Mouse (Mus musculus): ENCODE results near the gene 4930404N11Rik. TPM values are rescaled to one million over a fixed set of nuclear protein-coding genes. Genes with fewer than 3 reads are reported as not detected.

Gene 4930404N11Rik
- total RNA-seq, 2 experiments from 2014 or later: 1.6 to 1.9 TPM

DNA sequence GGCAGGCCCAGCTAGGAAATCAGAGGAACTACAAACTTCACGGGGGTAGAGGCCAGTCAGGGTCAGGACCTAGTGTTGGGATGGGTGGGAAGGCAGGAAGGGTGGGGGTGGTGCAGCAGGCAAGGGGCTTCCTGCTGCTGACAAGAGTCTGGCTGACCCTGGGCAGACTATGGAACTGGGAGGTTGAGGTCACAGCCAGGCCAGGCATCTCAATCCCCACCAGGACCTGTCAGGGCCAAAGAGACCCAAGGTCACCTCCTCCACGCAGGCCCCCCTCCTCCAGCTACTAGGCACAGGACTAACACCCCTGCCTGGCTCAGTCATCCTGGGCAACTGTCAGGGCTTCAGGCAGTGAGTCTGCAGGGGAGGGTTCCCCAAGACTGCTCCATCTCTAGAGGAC lies 37.7 kb downstream of the 4930404N11Rik start:
- no peak for DNase-seq

DNA sequence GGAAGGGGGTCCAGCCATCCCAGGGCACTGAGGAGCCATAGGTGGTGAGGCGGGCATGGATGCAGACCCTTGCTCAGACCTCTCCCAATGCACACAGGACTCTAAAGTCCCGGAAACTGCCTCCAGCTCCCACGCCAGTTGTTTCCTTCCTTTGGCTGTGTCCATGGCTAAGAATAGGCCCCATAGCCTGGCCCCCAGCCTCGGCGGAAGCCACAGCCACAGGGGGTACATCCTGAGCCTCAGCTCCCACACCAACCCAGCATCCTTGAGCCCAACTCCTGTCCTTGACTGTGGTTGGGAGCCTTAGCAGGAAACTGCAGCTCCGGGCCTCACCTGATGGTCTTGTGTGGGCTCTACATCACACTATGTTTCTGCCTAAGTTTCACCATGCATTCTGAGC lies 38.8 kb downstream of the 4930404N11Rik start:
- no peak for DNase-seq

DNA sequence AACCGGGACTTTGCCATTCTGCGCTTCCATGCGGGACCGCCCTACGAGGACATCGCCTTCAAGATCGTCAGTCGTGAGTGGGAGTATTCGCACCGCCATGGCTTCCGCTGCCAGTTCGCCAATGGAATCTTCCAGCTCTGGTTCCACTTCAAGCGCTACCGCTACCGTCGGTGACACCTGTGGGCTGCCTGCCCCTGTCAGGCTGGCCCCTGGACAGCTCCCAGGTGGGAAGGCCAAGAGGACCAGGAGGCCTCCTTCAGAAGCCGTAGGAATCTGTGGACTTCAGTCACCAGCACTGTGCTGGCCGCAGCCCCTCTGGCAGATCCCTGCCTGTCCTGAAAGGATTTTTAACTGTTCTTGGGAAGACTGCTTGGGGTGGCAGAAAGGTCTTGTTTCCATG lies 39.8 kb downstream of the 4930404N11Rik start:
- no peak for DNase-seq

DNA sequence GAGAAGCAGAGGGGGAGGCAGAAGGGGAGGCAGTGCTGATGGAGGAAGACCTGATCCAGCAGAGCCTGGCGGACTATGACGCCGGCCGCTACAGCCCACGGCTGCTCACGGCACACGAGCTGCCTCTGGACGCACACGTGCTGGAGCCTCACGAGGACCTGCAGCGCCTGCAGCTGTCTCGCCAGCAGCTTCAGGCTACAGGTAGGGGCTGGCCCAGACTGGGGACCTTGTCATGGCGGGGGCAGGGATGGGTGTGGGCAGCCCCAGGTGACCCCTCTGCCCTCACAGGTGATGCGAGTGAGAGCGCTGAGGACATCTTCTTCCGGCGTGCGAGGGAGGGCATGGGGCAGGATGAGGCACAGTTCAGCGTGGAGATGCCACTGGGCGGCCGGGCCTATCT lies 40.4 kb downstream of the 4930404N11Rik start:
- no peak for DNase-seq

DNA sequence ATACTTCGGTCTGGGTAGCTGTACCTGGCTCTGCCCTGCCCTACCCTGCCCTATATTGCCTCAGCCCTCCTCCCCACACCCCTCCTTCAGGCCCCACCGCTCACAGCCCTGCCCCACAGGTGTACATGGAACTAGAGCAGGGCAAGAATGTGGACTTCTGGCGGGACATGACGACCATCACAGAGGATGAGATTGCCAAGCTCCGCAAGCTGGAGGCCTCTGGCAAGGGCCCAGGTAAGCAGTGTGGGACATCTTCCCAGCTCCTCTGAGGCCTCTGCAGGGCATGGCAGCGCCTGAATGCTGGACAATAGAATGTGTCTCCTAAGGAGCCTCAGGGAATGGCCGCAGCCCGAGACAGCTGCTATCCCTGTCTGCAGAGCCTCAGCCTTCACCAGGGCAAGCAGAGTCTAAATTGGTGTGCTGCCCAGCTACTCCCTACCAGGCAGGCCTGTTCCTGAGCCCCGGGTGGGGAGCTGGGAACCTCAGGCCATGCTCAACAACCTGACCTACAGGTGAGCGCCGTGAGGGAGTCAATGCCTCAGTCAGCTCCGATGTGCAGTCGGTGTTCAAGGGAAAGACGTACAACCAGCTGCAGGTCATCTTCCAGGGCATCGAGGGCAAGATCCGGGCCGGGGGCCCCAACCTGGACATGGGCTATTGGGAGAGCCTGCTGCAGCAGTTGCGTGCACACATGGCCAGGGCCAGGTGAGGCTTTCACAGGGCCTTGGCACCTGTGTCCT lies 41.7 kb downstream of the 4930404N11Rik start:
- DNase-seq: no peak

DNA sequence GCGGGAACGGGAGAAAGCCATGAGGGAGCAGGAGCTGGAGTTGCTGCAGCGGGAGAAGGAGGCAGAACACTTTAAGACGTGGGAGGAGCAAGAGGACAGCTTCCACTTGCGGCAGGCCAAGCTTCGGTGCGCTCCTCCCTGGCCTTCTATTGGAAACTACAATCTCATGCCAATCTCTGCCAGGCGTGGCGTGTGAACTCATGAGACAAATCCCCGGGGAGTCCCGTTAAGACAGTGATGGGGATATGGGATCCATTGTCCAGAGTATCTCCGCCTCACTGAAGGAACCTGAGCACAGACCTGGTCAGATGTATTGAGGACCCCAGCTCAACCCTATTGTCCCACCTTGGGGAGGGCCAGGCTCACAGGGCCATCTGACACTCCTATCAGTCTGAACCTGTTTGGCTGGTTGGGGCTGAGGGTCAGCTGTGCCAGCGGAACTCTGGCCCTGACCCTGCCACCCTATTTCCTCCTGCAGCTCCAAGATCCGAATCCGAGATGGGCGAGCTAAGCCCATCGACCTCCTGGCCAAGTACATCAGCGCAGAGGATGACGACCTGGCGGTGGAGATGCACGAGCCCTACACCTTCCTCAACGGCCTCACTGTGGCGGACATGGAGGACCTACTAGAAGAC lies 42.4 kb downstream of the 4930404N11Rik start:
- DNase-seq: no peak

DNA sequence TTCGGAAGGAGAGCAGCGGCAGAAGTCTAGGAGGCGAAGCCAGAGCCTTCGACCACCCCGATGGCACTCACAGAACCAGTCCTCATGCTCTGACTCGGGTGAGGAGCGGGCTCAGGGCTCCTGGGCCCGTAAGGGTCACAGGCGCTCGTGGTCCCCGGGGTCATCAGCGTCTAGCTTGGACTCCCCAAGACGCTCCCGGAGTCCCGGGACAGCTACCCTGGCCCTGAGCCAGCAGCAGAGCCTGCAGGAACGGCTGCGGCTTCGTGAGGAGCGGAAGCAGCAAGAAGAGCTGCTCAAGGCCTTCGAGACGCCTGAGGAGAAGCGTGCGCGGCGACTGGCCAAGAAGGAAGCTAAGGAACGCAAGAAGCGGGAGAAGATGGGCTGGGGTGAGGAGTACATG lies 43.2 kb downstream of the 4930404N11Rik start:
- no peak for DNase-seq

DNA sequence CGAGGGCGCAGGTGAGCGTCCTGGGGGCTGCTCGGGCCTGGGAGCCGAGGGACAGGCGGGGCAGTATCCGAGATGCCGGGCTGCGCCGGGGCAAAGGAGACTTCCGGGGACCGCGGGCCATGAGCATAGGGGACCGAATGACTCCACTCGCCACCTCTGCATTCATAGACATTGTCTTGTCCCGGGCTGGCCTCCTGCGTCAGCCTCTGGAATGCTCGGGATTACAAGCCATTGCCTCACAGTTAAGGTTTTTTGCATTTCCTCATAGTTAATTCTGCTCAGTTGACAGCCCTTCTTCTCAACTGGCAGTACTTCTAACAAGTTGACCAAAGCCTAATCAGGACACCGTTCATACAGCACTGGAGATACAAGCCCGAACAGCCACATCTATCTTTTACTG lies 44.2 kb downstream of the 4930404N11Rik start:
- DNase-seq: no peak

DNA sequence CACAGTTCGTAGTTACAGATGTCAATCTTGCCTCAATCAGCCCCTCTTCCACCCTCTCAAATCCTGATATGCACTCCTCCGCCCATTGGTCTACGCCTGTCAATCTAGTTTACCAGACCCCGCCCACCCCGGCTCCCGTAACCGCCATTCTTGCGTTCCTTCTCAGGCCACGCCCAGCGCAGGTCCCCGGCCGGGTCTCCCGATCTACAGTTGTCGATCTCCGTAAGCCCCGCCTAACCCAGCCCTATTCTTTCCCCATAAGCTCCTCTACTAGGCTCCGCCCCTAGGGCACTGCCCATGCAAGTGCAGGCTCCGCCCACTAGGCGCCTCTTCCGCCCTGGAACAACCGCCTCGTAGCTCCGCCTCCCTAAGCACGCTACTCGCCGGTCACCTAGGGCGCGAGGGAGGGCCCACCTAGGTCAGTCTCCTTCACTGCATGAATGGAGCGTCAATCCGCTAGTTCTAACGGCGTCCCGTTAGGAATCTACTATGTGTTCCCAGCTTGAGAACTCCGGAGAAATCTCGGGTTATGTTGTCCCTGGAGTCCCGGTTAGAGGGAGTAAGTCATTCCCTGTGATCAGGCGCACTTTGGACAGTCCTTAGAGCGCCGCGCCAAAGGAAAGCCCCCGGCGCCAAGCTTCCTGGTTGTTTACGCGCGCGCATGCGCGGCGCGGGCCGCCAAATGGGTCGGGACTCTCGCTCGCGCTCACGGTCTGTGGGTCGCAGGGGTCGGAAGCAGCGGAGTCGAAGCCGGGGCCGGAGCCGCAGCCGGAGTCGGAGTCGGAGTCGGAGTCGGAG lies 44.9 kb downstream of the 4930404N11Rik start, which contains the start of gene Cactin:
TSS of gene Cactin (plus strand) at position 554 of the 798 bp plus-strand sequence.
- peak; percentile 99 to 100 for DNase-seq

DNA sequence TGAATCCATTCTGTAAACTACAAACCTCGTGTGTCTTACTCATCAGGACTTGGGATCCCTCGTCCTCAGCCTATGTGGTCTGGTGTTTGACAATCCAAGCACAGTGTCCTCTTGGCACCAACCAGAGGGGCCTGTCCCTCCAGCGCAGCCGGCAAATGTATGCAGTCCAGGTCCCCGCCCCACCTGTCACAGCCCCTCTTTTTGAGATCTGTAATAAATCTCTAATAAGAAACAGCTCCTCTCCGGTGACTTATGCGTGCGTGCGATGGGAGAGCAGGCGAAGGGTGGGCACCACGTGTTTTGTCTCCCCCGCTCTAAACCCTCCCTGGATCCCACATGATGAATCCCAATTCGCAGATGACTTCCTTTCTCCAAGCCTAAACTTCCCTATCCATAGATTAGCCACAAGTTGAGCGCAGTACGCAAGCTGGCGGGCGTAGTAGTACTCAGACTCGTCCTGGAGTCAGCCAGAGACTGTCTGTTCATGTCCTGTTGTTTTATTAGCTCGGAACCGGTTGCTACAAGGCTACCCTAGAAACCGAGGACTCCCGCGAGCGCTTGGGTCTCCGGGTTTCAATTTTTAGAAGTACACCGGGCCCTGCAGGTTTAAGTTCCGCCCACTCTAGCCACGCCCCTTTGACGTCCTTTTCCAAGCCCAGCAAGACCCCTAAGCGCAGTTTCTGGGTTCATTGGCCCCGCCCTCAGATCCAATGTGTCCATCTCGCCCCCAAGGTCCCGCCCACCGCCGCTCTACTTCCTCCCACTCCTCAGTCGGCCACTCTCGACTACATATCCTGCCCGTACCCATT lies 45.7 kb downstream of the 4930404N11Rik start:
- no peak for DNase-seq

DNA sequence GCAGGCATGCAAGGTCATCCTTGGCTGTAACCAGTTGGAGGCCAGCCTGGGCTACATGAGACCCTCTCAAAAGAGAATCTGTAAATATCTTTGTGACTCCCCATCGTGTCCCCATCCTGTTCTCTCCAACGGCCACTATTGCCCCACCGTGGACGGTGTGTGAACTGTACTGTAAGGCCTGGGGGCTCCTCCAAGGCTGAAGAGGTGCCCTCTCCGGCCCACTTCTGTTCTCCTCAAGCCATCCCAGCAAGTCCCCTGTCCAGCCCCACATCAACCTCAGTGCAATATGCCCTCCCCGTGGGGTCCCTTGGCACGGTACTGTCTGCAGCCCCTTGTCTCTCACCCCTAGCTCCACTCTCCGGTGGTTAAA lies 46.3 kb downstream of the 4930404N11Rik start:
- no peak for DNase-seq

DNA sequence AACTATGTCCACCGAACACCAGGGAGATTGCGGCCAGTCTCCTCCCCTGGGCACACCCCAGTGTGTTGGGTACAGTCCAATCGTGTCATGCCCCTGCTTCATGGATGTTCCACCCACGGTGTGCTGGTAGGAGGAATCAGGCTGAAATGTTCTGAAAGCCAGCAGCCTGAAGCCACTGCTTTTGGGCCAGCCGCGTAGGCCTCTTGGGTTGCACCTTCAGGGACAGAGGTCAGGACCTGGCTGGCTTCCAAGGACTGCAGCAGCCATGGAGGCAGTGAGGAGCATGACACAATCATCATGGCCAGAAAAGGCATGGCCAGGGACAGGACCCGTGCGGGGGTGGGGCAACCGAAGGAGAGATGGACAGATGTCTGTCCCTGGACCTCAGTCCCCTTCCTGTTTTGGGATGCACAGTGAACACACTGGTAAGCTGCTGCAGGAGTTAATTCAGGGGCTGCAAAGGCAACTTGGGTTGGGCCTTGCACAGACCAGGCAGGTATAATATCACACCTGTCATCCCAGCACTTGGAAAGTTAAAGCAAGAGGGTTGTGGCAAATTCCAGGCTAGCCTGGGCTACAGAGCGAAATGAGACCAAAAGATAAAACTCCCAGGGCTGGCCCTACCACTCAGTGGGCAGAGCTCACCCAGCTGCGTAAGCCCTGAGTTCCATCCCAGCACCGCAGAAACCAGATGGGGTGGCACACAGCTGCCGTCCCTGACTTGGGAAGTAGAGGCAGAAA lies 46.9 kb downstream of the 4930404N11Rik start:
- no peak for DNase-seq

DNA sequence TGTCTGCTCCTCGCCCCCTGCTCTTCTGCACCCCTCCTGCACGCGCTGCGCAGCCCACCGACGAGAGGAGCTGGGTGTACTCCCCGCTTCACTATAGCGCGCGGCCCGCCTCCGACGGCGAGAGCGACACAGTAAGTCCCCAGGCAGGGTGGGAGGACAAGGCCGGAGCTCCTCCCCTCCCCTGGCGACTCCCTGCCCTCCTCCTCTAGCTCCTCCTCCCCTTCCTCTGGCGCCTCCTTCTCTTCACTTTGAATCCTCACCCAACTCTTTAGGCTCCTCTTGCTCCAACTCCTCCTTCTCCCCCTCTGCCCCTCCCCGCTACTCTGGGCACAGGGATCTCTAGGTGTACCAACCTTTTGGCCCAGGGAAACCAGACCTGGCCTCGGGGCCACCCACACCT lies 48.3 kb downstream of the 4930404N11Rik start:
- no peak for DNase-seq

DNA sequence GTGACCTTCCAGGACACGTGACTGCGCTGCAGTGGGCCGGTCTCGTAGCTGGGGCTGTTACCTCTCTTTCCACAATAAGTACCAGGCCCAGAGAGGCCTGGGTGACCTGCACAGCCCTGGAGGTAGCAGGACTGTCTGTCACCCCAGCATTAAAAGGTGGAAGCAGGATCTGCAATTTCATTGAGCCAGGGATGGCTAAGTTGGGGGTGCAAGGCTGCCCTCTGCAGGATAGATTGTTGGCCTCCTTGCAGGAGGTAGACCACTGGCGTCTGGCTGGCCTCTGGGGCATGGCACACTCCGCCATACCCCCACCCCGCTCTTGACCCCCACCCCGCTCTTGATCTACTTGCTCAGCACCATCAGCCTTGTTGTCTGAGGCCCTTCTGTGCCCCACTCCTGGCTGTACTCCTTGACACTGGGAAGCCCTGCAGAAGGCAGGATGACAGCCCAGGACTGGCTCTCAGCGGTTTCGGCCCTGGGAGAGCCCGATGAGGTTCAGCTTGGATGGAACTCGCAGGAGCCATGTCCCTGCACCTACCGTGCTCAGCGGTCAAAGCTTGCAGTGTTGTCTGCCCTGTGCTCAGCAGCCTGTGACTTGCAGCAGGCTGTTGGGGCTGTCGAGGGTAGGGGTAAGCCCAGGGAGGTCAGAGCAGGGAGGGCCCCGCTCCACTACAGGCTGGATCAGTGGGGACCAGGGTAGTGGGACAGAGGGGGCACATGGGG lies 49.1 kb downstream of the 4930404N11Rik start:
- DNase-seq: no peak

DNA sequence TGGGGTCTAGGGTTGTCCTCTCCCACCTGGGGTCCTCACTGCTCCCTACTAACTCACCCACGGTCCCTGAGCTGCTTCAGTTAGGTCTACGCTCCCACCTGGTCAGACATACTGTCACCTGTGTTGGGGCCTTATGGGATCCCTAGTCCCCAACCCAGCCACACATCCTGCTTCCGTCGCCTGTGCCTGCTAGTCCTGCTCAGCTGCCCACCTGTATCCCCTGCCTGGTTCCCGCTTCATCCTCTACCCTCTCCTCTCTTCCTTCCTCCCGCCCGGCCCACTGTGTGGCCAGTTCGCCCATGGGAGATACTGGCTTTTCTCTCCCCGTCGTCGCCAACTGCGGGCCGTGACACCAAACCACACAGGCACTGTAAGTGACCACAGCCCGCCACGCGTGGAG lies 50.0 kb downstream of the 4930404N11Rik start:
- no peak for DNase-seq

DNA sequence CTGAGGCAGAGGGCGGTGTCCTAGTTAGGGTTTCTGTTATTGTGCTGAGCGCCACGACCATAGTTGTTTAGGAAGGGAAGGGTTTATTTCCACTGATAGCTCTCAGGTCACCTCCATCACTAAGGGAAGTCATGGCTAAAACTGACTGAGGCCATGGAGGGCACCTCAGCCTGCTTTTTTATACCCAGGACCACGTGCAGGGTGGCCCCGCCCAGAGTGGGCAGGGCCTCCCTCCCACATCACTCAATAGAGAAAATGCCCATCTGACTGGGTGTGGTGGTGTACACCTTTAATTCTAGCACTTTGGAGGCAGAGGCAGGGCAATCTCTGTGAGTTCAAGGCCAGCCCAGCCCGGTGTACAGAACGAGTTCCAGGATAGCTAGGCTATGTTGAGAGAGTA lies 51.4 kb downstream of the 4930404N11Rik start:
- DNase-seq: no peak

DNA sequence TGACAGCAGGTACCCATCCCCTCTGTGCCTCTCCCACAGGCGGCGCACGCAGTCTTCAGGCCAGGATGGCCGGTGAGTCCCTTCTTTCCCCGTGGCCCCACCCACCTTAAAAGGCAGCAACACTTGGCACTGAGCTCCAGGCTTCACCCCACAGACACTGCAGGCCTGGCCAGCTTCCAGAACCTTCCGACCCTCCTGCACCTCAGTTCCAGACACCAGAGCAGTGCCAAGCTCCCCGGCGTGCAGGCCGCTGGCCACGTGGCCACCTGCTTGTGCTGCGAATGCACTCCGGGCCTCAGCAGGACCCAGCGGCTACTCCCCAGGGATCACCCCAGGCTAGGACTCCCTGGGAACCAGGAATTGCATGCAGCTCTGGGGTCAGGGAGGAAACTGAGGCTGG lies 52.0 kb downstream of the 4930404N11Rik start:
- no peak for DNase-seq

Data from layer of hippocampus, postnatal 36 days (tissue).